Mouse (Mus musculus) heart, embryonic 15.5 days (tissue): ENCODE results near the gene Krt39. TPM values are rescaled to one million over a fixed set of nuclear protein-coding genes. Genes with fewer than 3 reads are reported as not detected.

Experiments used
- ATAC-seq: fragments of 200-750 bp; cut with Nextera tagmentation; replicated peaks from 2 replicates; pipeline ENCODE4 v1.8.0; 2017; ENCODE audit warnings: low read depth, moderate TSS enrichment; ENCODE audit not compliant: insufficient number of reproducible peaks, insufficient read depth, low FRiP score
- H3K27ac ChIP-seq: fragments of 300-500 bp; sonication (generic); 2 replicates; pipeline ENCODE4 v1.5.1; 2015; ENCODE audit warnings: mild to moderate bottlenecking, inconsistent platforms
- H3K27me3 ChIP-seq: fragments of 300-500 bp; sonication (generic); 2 replicates; pipeline ENCODE4 v1.6.1; 2015; ENCODE audit warnings: inconsistent platforms
- H3K36me3 ChIP-seq: fragments of 300-500 bp; sonication (generic); 2 replicates; pipeline ENCODE4 v1.6.1; 2015; ENCODE audit warnings: mild to moderate bottlenecking, inconsistent platforms
- H3K4me1 ChIP-seq: fragments of 300-500 bp; sonication (generic); replicated peaks from 2 replicates; pipeline ENCODE4 v1.6.1; 2015; ENCODE audit warnings: inconsistent platforms
- H3K4me2 ChIP-seq: fragments of 300-500 bp; sonication (generic); 2 replicates; pipeline ENCODE4 v1.6.1; 2015; ENCODE audit warnings: inconsistent platforms, mild to moderate bottlenecking, moderate library complexity
- H3K4me3 ChIP-seq: fragments of 300-500 bp; sonication (generic); 2 replicates; pipeline ENCODE4 v1.5.1; 2015; ENCODE audit warnings: mild to moderate bottlenecking, inconsistent platforms
- H3K9ac ChIP-seq: fragments of 300-500 bp; sonication (generic); 2 replicates; pipeline ENCODE4 v1.6.1; 2015; ENCODE audit warnings: mild to moderate bottlenecking, inconsistent platforms
- H3K9me3 ChIP-seq: fragments of 300-500 bp; sonication (generic); replicated peaks from 2 replicates; pipeline ENCODE4 v1.6.1; 2016; ENCODE audit warnings: inconsistent platforms
- WGBS: fragments of 180-500 bp; shearing (Covaris S2); methylation state at CpG from one replicate; pipeline ENCODE4 v1.1.7; 2015; ENCODE audit warnings: mixed read lengths; 5-methylcytosine and 5-hydroxymethylcytosine counted together
- polyA plus RNA-seq: library from polyadenylated mRNA; unstranded; fragments of >200 nt; fragmentation: Nextera tagmentation; extraction: Ambion mirVana; gene quantifications from 2 replicates; pipeline ENCODE4 v1.2.1, GENCODE M21; 2015

The Krt39 gene
- polyA plus RNA-seq = not detected in 2 replicates

DNA sequence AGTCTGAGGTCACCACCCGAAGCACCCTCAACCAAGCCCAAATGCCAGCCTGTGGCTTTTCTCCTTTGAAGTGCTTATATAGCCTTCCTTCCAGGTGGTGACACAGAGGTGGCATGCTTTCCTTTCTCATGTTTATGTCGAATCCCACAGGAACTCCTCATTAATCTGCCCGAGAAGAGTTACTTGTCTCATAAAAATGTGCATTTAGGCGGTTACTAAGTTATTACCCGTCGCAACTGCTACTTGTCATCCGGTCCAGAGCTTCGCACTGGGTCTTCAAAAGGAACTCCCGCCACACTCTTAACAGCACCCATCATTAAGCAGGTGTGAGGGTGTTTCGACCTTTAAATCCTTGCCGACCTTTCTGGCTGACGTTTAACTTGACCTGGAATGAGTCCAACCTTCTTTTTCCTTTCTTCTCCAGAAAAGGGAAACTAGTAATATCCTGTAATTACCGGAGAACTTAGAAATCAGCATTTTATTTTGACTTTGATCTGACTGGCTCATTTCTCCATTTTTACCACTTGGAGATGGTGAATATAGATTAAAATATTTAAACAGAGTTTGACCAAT, at the start of gene Krt39:
Krt39 (minus strand) TSS at position 51 of the 573 bp plus-strand sequence.
- no peak within 1 kb of the TSS for H3K27ac ChIP-seq
- H3K4me2 ChIP-seq = no peak within 1 kb of the TSS
- H3K36me3 ChIP-seq = no peaks in the 10 kb centered on the region
- H3K4me1 ChIP-seq = no peaks in the 10 kb centered on the region
- no peak for ATAC-seq
- no peak within 1 kb of the TSS for H3K9ac ChIP-seq
- 74% methylated on average over 13 of the region's 13 CpGs for WGBS
- no peak within 1 kb of the TSS for H3K4me3 ChIP-seq
- no peaks in the 10 kb centered on the region for H3K9me3 ChIP-seq
- H3K27me3 ChIP-seq = no peaks in the 10 kb centered on the region

DNA sequence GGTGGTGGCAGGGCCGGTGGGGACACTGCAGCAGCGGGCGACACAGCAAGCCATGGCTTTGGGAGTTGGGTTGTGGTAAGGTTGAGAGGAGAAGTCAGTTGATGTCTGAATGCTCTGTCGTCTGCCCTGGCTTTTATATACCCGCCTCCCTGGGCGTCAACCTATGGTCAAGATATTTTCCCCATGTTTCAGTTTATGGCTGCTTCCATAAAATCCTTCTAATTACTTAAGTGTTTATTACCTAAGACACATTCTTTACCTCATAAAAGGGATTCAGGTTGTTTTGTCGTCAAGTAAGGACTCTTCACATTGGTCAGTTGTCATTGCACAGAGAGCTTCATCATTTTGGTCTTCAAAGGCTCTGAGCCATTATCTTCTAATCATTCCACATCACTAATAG, 45.4 kb upstream of the Krt39 start, which contains the start of gene Krtap3-1:
Krtap3-1 (minus strand) TSS at position 101 of the 400 bp plus-strand sequence.
- Histone ChIP-seq H3K4me2 (no peak within 1 kb of the TSS), H3K27me3 (no peaks in the 10 kb centered on the region), H3K27ac (no peak within 1 kb of the TSS), H3K9me3 (no peaks in the 10 kb centered on the region), H3K9ac (no peak within 1 kb of the TSS), H3K4me3 (no peak within 1 kb of the TSS), H3K36me3 (no peaks in the 10 kb centered on the region), H3K4me1 (no peaks in the 10 kb centered on the region)
- 88% methylated on average over 7 of the region's 7 CpGs for WGBS
- ATAC-seq = no peak

DNA sequence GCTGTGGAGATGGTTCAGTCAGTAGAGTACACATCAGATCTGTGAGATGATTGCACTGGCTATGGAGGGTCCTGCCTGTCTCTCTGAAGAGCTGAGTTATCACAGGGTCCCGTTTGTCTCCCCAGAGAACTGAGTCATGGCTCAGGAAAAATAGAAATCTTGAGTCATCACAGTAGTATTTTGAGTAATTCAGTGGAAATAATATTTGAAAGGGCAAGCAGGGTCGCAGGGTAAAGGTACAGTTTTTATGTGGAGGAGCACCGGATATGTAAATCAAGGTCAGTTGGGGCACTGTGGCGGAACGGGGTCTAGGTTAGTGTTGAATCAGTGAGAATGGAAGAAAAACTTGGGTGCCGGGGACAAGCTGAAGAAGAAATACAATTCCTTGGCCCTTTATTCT, 41.4 kb upstream of the Krt39 start:
- no peak overlapping the region for H3K4me3 ChIP-seq
- ATAC-seq = no peak
- no peaks in the 10 kb centered on the region for H3K36me3 ChIP-seq
- 72% methylated on average over 6 of the region's 6 CpGs for WGBS
- no peaks in the 10 kb centered on the region for H3K27me3 ChIP-seq
- H3K27ac ChIP-seq = no peak overlapping the region
- H3K4me1 ChIP-seq = no peaks in the 10 kb centered on the region
- H3K4me2 ChIP-seq = no peak overlapping the region
- H3K9me3 ChIP-seq = no peaks in the 10 kb centered on the region
- no peak overlapping the region for H3K9ac ChIP-seq

DNA sequence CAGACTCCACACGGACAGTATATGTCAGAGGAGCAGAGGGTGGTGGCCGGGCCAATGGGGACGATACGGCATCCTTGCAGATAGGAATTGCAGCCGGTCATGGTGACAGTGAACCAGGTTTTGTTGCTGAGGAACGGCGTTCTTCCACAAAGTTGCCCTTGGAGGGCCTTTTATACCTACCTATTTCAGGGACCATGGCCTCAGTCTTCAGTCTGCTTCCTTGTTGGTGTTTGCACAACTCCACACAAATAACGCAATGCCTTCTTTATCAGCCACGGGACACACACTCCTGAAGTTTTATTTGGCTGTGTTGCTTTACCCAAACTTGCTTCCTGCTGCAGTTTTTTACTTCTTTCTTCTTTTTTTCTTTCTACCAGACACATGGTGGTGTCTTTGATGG, 38.2 kb upstream of the Krt39 start, which contains the start of gene Gm11939:
Gm11939 (minus strand) TSS at position 101 of the 400 bp plus-strand sequence.
- WGBS = 79% methylated on average over 9 of the region's 9 CpGs
- Histone ChIP-seq H3K27me3 (no peaks in the 10 kb centered on the region), H3K4me1 (no peaks in the 10 kb centered on the region), H3K4me2 (no peak within 1 kb of the TSS), H3K27ac (no peak within 1 kb of the TSS), H3K9me3 (no peaks in the 10 kb centered on the region), H3K9ac (no peak within 1 kb of the TSS), H3K36me3 (no peaks in the 10 kb centered on the region), H3K4me3 (no peak within 1 kb of the TSS)
- ATAC-seq = no peak

DNA sequence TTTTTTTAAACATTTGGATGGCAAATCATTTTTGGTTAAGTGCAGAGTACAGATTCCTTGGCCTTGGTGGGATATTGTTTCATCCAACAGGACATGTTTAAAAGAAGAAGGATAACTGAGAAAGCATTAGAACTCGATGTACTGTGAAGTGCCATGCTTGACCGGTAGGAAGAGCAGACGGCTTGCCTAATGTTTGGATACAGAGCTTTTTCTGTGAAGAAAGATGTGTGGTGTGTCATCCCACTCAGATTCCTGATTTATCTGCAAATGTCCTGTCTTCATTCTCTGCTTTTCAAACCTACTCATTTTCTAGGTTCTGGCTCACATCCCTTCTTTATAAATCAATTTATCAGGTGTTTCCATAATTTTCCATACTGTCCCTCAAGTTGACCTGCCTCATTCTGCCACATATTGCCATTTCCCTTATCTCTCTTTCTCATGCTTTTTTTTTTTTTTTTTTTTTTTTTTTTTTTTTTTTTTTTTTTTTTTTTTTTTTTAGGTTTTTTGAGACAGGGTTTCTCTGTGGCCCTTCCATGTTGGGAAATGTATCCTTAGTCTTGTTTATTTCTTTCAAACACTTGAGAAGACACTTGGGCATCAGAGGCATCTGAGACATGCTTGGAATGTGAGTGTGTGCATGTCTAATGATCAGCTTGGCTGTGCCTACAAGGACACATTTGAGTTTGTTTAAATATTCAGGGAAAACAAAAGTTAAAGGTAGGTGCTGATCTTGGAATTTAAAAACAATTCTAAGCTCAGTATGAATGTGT, 37.0 kb upstream of the Krt39 start:
- ATAC-seq = no peak
- 73% methylated on average over 3 of the region's 3 CpGs for WGBS

DNA sequence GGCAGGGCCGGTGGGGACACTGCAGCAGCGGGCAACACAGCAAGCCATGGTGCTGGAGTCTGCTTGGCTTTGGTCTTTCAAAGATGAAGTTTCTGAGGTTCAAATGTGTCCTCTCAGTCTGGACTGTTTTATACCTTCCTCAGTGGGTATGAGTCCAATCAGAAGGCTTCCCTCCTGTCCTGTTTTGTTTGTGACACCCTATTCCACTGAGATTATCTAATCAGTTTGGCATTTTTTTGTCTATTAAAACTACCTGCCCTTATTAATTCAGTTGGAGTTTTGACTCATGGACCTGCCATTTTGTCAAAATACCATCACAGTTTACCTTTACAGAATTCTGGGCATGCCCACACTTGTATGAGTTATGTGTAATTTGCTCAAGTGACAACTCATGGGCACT, 35.6 kb upstream of the Krt39 start, which contains the start of gene Krtap3-2:
Krtap3-2 (minus strand) TSS at position 101 of the 400 bp plus-strand sequence.
- Histone ChIP-seq H3K27me3 (no peaks in the 10 kb centered on the region), H3K4me2 (no peak within 1 kb of the TSS), H3K9me3 (no peaks in the 10 kb centered on the region), H3K36me3 (no peaks in the 10 kb centered on the region), H3K27ac (no peak within 1 kb of the TSS), H3K9ac (no peak within 1 kb of the TSS), H3K4me3 (no peak within 1 kb of the TSS), H3K4me1 (no peaks in the 10 kb centered on the region)
- ATAC-seq = no peak
- 47% methylated on average over 2 of the region's 2 CpGs for WGBS

More for the DNA sequence above, 37.0 kb upstream of the Krt39 start:
- no peak overlapping the region for H3K4me3 ChIP-seq
- H3K9me3 ChIP-seq = no peaks in the 10 kb centered on the region
- no peak overlapping the region for H3K27ac ChIP-seq
- H3K27me3 ChIP-seq = no peaks in the 10 kb centered on the region
- no peaks in the 10 kb centered on the region for H3K36me3 ChIP-seq
- no peak overlapping the region for H3K4me2 ChIP-seq
- H3K9ac ChIP-seq = no peak overlapping the region
- no peaks in the 10 kb centered on the region for H3K4me1 ChIP-seq

DNA sequence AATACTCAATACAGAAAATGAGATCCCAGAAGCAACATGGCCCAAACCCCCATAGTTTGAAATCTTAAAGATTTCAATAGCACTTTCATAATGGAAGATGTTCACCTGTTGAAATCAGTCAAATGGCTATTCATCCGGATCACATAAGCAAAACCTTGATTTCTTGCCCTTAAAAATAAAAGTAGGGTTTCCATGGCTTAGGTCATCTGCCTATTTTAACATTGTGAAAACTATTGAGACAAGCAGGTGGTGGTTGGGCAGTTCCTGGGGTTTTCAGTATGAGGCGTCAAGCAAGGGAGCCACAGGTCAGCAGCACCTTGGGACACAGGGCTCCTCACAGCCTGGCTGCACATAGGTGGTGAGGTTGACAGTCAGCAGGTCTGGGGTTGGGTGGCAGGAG, 35.1 kb upstream of the Krt39 start:
- H3K9me3 ChIP-seq = no peaks in the 10 kb centered on the region
- WGBS = 74% methylated on average over 2 of the region's 2 CpGs
- ATAC-seq = no peak

DNA sequence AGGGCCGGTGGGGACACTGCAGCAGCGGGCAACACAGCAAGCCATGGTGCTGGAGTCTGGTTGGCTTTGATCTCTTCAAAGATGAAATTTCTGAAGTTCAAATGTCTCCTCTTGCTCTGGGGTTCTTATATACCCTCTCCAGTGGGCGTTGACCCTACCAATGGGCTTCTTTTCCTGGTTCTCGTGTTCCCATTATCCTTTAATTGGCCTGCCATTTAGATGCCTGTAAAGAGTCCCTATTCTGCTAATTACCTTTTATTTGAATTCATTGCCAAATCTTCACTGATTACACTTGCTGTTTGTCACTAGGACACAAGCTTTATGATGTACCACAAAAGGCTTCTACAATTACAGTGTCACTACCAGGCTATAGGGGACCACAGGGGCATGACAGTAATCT, 29.6 kb upstream of the Krt39 start, which contains the start of gene Krtap3-3:
Krtap3-3 (minus strand) TSS at position 101 of the 400 bp plus-strand sequence.
- no peak within 1 kb of the TSS for H3K27ac ChIP-seq
- 42% methylated on average over 4 of the region's 4 CpGs for WGBS
- no peak within 1 kb of the TSS for H3K9ac ChIP-seq
- no peak within 1 kb of the TSS for H3K4me3 ChIP-seq
- no peaks in the 10 kb centered on the region for H3K4me1 ChIP-seq
- H3K4me2 ChIP-seq = no peak within 1 kb of the TSS
- ATAC-seq = no peak
- no peaks in the 10 kb centered on the region for H3K36me3 ChIP-seq
- no peaks in the 10 kb centered on the region for H3K27me3 ChIP-seq
- H3K9me3 ChIP-seq = no peaks in the 10 kb centered on the region

More for the DNA sequence above, 35.1 kb upstream of the Krt39 start:
- Histone ChIP-seq H3K4me3 (no peak overlapping the region), H3K9ac (no peak overlapping the region), H3K27ac (no peak overlapping the region), H3K36me3 (no peaks in the 10 kb centered on the region), H3K4me1 (no peaks in the 10 kb centered on the region), H3K4me2 (no peak overlapping the region), H3K27me3 (no peaks in the 10 kb centered on the region)

DNA sequence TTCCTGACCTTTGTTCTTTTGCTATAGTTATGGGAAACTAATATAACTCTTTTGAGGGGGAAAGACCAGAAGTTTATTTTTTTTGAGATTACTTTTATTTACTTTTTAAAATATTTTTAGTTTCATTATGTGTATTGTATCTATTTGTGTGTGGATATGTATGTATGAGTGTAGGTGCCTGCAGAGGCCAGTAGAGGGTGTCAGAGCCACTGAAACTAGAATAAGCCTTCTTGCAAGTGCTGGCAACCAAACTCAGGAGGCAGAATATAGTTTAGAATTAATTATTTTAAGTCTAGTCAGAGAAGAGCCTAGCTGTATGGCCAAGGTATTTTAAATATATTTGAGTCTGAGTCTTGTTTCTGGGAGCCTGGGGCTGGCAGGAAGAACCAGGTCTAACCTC, 26.8 kb upstream of the Krt39 start:
- no peak overlapping the region for H3K9ac ChIP-seq
- H3K36me3 ChIP-seq = no peaks in the 10 kb centered on the region
- H3K27ac ChIP-seq = no peak overlapping the region
- no peaks in the 10 kb centered on the region for H3K9me3 ChIP-seq
- no peaks in the 10 kb centered on the region for H3K27me3 ChIP-seq
- ATAC-seq = no peak
- no peaks in the 10 kb centered on the region for H3K4me1 ChIP-seq
- H3K4me3 ChIP-seq = no peak overlapping the region
- no peak overlapping the region for H3K4me2 ChIP-seq

DNA sequence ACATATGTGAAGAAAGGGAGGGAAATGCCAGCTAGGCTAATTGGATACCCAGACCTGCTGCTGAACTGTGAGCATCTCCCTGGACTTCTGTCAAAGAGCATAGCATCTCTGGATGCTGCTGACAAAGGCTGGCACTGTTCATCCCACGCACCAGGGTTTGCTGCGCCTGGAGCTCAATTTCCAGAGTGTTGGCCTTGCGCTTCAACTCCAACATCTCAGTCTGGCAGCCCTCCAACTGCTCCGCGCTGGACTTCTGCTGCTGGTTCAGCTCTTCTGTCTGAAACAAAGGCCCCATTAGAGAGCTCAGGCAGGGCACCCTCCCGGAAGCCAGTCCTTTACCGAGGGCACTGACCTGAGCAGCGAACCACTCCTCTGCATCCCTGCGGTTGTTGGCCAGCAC, 18.6 kb upstream of the Krt39 start:
- no peak overlapping the region for H3K4me2 ChIP-seq
- WGBS = 43% methylated on average over 9 of the region's 9 CpGs
- no peak overlapping the region for H3K27ac ChIP-seq

DNA sequence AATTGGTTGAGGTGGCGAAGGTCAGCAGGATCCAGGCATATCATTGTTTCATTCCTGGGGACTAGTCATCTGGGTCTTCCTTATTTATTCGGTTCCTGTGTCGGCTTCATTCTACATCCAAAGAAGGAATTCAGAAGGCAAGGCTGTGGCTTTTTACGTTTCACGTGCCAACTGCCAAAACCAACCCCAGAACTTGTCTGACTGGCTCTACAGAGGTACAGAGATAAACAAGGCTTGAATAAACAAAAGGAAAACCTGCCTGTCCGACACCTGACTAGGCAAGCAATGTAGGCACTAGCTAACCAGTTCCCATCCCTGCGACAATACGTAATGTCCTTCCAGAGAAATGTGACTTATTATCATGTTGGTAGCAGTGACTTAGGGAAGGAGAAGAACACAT, 7.0 kb downstream of the Krt39 start:
- Histone ChIP-seq H3K27ac (no peak overlapping the region), H3K9ac (no peak overlapping the region), H3K27me3 (no peaks in the 10 kb centered on the region), H3K4me3 (no peak overlapping the region), H3K36me3 (no peaks in the 10 kb centered on the region), H3K4me2 (no peak overlapping the region), H3K9me3 (no peaks in the 10 kb centered on the region), H3K4me1 (no peaks in the 10 kb centered on the region)
- no peak for ATAC-seq
- 75% methylated on average over 8 of the region's 8 CpGs for WGBS

More for the DNA sequence above, 18.6 kb upstream of the Krt39 start:
- no peak for ATAC-seq
- Histone ChIP-seq H3K4me3 (no peak overlapping the region), H3K36me3 (no peaks in the 10 kb centered on the region), H3K27me3 (no peaks in the 10 kb centered on the region), H3K9ac (no peak overlapping the region), H3K9me3 (no peaks in the 10 kb centered on the region), H3K4me1 (no peaks in the 10 kb centered on the region)
